Mouse (Mus musculus) embryonic facial prominence, embryonic 15.5 days (tissue): ENCODE measurements around the gene Msx3. TPM values are rescaled to one million over a fixed set of nuclear protein-coding genes. Genes with fewer than 3 reads are reported as not detected.

Experiments
- ATAC-seq: fragments of 200-750 bp; cut with Nextera tagmentation; 2 replicates; pipeline ENCODE4 v1.8.0; 2017; ENCODE audit warnings: low read depth, moderate TSS enrichment; ENCODE audit not compliant: insufficient number of reproducible peaks, low FRiP score, low TSS enrichment
- H3K27ac ChIP-seq: fragments of 300-500 bp; sonication (generic); replicated peaks from 2 replicates; pipeline ENCODE4 v1.5.1; 2015; ENCODE audit warnings: mild to moderate bottlenecking, inconsistent platforms
- H3K27me3 ChIP-seq: fragments of 300-500 bp; sonication (generic); 2 replicates; pipeline ENCODE4 v1.6.1; 2015; ENCODE audit warnings: inconsistent platforms
- H3K36me3 ChIP-seq: fragments of 300-500 bp; sonication (generic); 2 replicates; pipeline ENCODE4 v1.6.1; 2015; ENCODE audit warnings: mild to moderate bottlenecking, inconsistent platforms
- H3K4me1 ChIP-seq: fragments of 300-500 bp; sonication (generic); 2 replicates; pipeline ENCODE4 v1.6.1; 2015; ENCODE audit warnings: inconsistent platforms
- H3K4me2 ChIP-seq: fragments of 300-500 bp; sonication (generic); replicated peaks from 2 replicates; pipeline ENCODE4 v1.6.1; 2015; ENCODE audit warnings: mild to moderate bottlenecking, inconsistent platforms
- H3K4me3 ChIP-seq: fragments of 300-500 bp; sonication (generic); replicated peaks from 2 replicates; pipeline ENCODE4 v1.5.1; 2015; ENCODE audit warnings: mild to moderate bottlenecking, inconsistent platforms
- H3K9ac ChIP-seq: fragments of 300-500 bp; sonication (generic); 2 replicates; pipeline ENCODE4 v1.6.1; 2015; ENCODE audit warnings: inconsistent platforms
- H3K9me3 ChIP-seq: fragments of 300-500 bp; sonication (generic); replicated peaks from 2 replicates; pipeline ENCODE4 v1.6.1; 2016; ENCODE audit warnings: inconsistent platforms
- WGBS: fragments of 180-500 bp; shearing (Covaris S2); methylation state at CpG from one replicate; pipeline ENCODE4 v1.1.7; 2015; 5-methylcytosine and 5-hydroxymethylcytosine counted together
- polyA plus RNA-seq: library from polyadenylated mRNA; unstranded; fragments of >200 nt; fragmentation: Nextera tagmentation; extraction: Ambion mirVana; gene quantifications from 2 replicates; pipeline ENCODE4 v1.2.1, GENCODE M21; 2015

Gene Msx3
- polyA plus RNA-seq, 1 experiment from 2014 or later: not detected

GRCm38 (mm10) chr7:140032366-140032765 is 16.5 kb downstream of the Msx3 start:
- no peak overlapping the region for H3K4me2 ChIP-seq
- peaks cover 15% of the 10 kb centered on the region for H3K4me1 ChIP-seq
- peaks cover 56% of the 10 kb centered on the region for H3K36me3 ChIP-seq

GRCm38 (mm10) chr7:140031771-140032170 is 17.1 kb downstream of the Msx3 start:
- H3K36me3 ChIP-seq: peaks cover 56% of the 10 kb centered on the region
- H3K27me3 ChIP-seq: no peaks in the 10 kb centered on the region
- WGBS: 92% methylated on average over 12 of the region's 12 CpGs
- peaks cover 9% of the 10 kb centered on the region for H3K4me1 ChIP-seq
- no peak for ATAC-seq
- no peak overlapping the region for H3K4me2 ChIP-seq
- H3K27ac ChIP-seq: no peak overlapping the region
- H3K9me3 ChIP-seq: no peaks in the 10 kb centered on the region
- no peak overlapping the region for H3K9ac ChIP-seq
- H3K4me3 ChIP-seq: no peak overlapping the region

More at GRCm38 (mm10) chr7:140032366-140032765, 16.5 kb downstream of the Msx3 start:
- 94% methylated on average over 10 of the region's 10 CpGs for WGBS
- Histone ChIP-seq H3K27me3 (no peaks in the 10 kb centered on the region), H3K4me3 (no peak overlapping the region), H3K9ac (no peak overlapping the region), H3K27ac (no peak overlapping the region), H3K9me3 (no peaks in the 10 kb centered on the region)
- no peak for ATAC-seq

GRCm38 (mm10) chr7:140011336-140011735 is 37.6 kb downstream of the Msx3 start:
- Histone ChIP-seq H3K27me3 (no peaks in the 10 kb centered on the region), H3K4me1 (no peaks in the 10 kb centered on the region), H3K27ac (no peak overlapping the region), H3K4me3 (no peak overlapping the region), H3K4me2 (no peak overlapping the region), H3K9me3 (no peaks in the 10 kb centered on the region), H3K36me3 (peaks cover 36% of the 10 kb centered on the region), H3K9ac (no peak overlapping the region)
- WGBS: 97% methylated on average over 17 of the region's 17 CpGs
- no peak for ATAC-seq

- H3K9me3 ChIP-seq: no peaks in the 10 kb centered on the region
- no peaks in the 10 kb centered on the region for H3K4me1 ChIP-seq
- peaks cover 55% of the 10 kb centered on the region for H3K36me3 ChIP-seq
- H3K9ac ChIP-seq: no peak overlapping the region
- WGBS: 97% methylated on average over 9 of the region's 9 CpGs
- ATAC-seq: no peak
- H3K27ac ChIP-seq: no peak overlapping the region
- H3K4me3 ChIP-seq: no peak overlapping the region
- no peak overlapping the region for H3K4me2 ChIP-seq
- H3K27me3 ChIP-seq: no peaks in the 10 kb centered on the region
Measured at GRCm38 (mm10) chr7:140007781-140008180, 41.1 kb downstream of the Msx3 start.

GRCm38 (mm10) chr7:140006861-140007611 is 41.9 kb downstream of the Msx3 start:
- H3K4me2 ChIP-seq: no peak overlapping the region
- no peaks in the 10 kb centered on the region for H3K27me3 ChIP-seq
- no peaks in the 10 kb centered on the region for H3K4me1 ChIP-seq
- no peaks in the 10 kb centered on the region for H3K9me3 ChIP-seq
- H3K27ac ChIP-seq: no peak overlapping the region
- ATAC-seq: no peak
- H3K36me3 ChIP-seq: peaks cover 60% of the 10 kb centered on the region
- no peak overlapping the region for H3K9ac ChIP-seq
- 91% methylated on average over 9 of the region's 9 CpGs for WGBS
- H3K4me3 ChIP-seq: no peak overlapping the region

GRCm38 (mm10) chr7:140004666-140005065 is 44.2 kb downstream of the Msx3 start:
- Histone ChIP-seq H3K9me3 (no peaks in the 10 kb centered on the region), H3K4me2 (no peak overlapping the region), H3K27ac (no peak overlapping the region), H3K36me3 (peaks cover 74% of the 10 kb centered on the region), H3K4me1 (no peaks in the 10 kb centered on the region), H3K27me3 (no peaks in the 10 kb centered on the region), H3K4me3 (no peak overlapping the region), H3K9ac (no peak overlapping the region)
- WGBS: 93% methylated on average over 8 of the region's 8 CpGs
- no peak for ATAC-seq

- ATAC-seq: no peak
- WGBS: 54% methylated on average over 12 of the region's 12 CpGs
- H3K27ac ChIP-seq: no peak overlapping the region
- 0 out of 2 replicates have a peak, but pooled peaks cover under 1% of the 10 kb centered on the region for H3K4me1 ChIP-seq
- H3K4me2 ChIP-seq: no peak overlapping the region
- no peaks in the 10 kb centered on the region for H3K9me3 ChIP-seq
- no peaks in the 10 kb centered on the region for H3K27me3 ChIP-seq
- H3K9ac ChIP-seq: no peak overlapping the region
- peaks cover 86% of the 10 kb centered on the region for H3K36me3 ChIP-seq
- H3K4me3 ChIP-seq: no peak overlapping the region
Measured at GRCm38 (mm10) chr7:140001086-140001740, 47.7 kb downstream of the Msx3 start.

- Histone ChIP-seq H3K4me3 (no peak overlapping the region), H3K9me3 (no peaks in the 10 kb centered on the region), H3K4me1 (peaks cover 13% of the 10 kb centered on the region), H3K27ac (no peak overlapping the region), H3K9ac (no peak overlapping the region), H3K36me3 (peaks cover 72% of the 10 kb centered on the region), H3K4me2 (no peak overlapping the region), H3K27me3 (no peaks in the 10 kb centered on the region)
- no peak for ATAC-seq
- WGBS: 92% methylated on average over 13 of the region's 13 CpGs
Measured at GRCm38 (mm10) chr7:139998691-139999350, 50.1 kb downstream of the Msx3 start.

Other genes starting within 250 kb of the Msx3 start
- 1.5 and 2.1 TPM in 2 replicates for gene Adgra1, start 214.9 kb downstream of the Msx3 start, polyA plus RNA-seq
- gene Kndc1, start 154.4 kb downstream of the Msx3 start, polyA plus RNA-seq: 1.1 and 1.7 TPM in 2 replicates
- 0.17 TPM in 1 of 2 replicates, not detected in the other for gene Utf1, start 105.3 kb downstream of the Msx3 start, polyA plus RNA-seq
- 3.6 and 5.0 TPM in 2 replicates for gene 6430531B16Rik, start 70.3 kb downstream of the Msx3 start, polyA plus RNA-seq
- gene Adam8, start 56.5 kb downstream of the Msx3 start, polyA plus RNA-seq: 2.8 and 4.0 TPM in 2 replicates
- 38.5 and 39.0 TPM in 2 replicates for gene Zfp511, start 12.7 kb downstream of the Msx3 start, polyA plus RNA-seq
- gene Tubgcp2, start 12.4 kb downstream of the Msx3 start, polyA plus RNA-seq: 49.7 and 55.3 TPM in 2 replicates
- gene Caly, start 33.5 kb upstream of the Msx3 start, polyA plus RNA-seq: 3.4 and 3.7 TPM in 2 replicates
- 0.28 TPM in 1 of 2 replicates, not detected in the other for gene Prap1, start 44.3 kb upstream of the Msx3 start, polyA plus RNA-seq
- gene Fuom, start 53.4 kb upstream of the Msx3 start, polyA plus RNA-seq: 26.9 and 29.0 TPM in 2 replicates
- gene Paox, start 66.7 kb upstream of the Msx3 start, polyA plus RNA-seq: 20.0 and 20.5 TPM in 2 replicates
- 127 and 132 TPM in 2 replicates for gene Echs1, start 67.4 kb upstream of the Msx3 start, polyA plus RNA-seq
- 22.2 and 23.2 TPM in 2 replicates for gene Mtg1, start 88.5 kb upstream of the Msx3 start, polyA plus RNA-seq
- gene Sprn, start 105.8 kb upstream of the Msx3 start, polyA plus RNA-seq: 0.87 and 1.3 TPM in 2 replicates
- 0.03 and 0.16 TPM in 2 replicates for gene Olfr522, start 115.7 kb upstream of the Msx3 start, polyA plus RNA-seq
- 0.39 and 0.57 TPM in 2 replicates for gene Olfr523, start 124.1 kb upstream of the Msx3 start, polyA plus RNA-seq
- not detected in 2 replicates for gene Olfr524, start 156.9 kb upstream of the Msx3 start, polyA plus RNA-seq
- 0.13 and 0.24 TPM in 2 replicates for gene Cd163l1, start 169.2 kb upstream of the Msx3 start, polyA plus RNA-seq
- gene 5830411N06Rik, start 198.2 kb upstream of the Msx3 start, polyA plus RNA-seq: not detected in 2 replicates